In the genomic region with DNA sequence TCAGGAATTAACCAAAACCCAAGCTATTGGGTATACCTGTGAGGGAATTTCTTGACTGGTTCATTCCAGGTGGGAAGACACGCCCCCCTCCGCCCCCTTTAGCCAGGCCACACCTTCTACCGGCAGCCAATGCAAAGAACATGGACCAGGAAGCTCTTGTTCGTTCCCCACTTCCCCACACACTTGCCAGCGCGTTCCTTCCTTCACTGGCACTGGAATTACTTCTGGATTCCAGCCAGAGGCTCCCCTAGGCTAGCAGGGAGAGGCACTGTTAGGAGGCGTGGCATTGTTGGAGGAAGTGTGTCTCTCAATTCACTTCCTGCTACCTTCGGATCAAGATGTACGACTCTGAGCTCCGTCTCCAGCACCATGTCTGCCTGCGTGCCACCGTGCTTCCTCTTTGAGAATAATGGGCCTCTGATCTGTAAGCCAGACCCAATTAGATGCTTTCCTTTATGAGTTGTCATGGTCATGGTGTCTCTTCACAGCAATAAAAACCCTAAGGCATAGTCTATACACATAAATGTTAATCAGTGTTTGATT, we compare ENCODE assay signal across 26 mouse cellular contexts. TPM values are rescaled to one million over a fixed set of nuclear protein-coding genes. Genes with fewer than 3 reads are reported as not detected.
DNase-seq lines count a peak whose midpoint lies in the region; ATAC-seq and TF ChIP-seq lines count a peak whose summit lies in the region.
"Had no signal": no experiment of that assay in that cellular context is flagged by ENCODE, and none has a peak within 500 bp of the region (broad histone marks: within the 10 kb centered on the region; RNA-seq: fewer than 3 reads in every experiment).

No protein-coding gene starts in this region.

- WGBS in intestine, postnatal 0 days, result 75% methylated on average over 12 of the region's 12 CpGs
- WGBS in intestine, embryonic 16.5 days, result 80% methylated on average over 12 of the region's 12 CpGs
- 36% methylated on average over 12 of the region's 12 CpGs for WGBS in large intestine, adult 2 months
- WGBS in stomach, postnatal 0 days, result 78% methylated on average over 12 of the region's 12 CpGs
- WGBS in forebrain, embryonic 11.5 days, result 89% methylated on average over 12 of the region's 12 CpGs
- 87% methylated on average over 12 of the region's 12 CpGs for WGBS in hindbrain, embryonic 14.5 days

- H3K4me3 ChIP-seq in intestine, postnatal 0 days (ENCODE audit: low read depth, low read length), result no peak overlapping the region
- no peak overlapping the region for H3K4me3 ChIP-seq in intestine, embryonic 16.5 days (ENCODE audit: low read length)
- no peak overlapping the region for H3K4me3 ChIP-seq in stomach, postnatal 0 days (ENCODE audit: low read depth, low read length)
- H3K4me3 ChIP-seq in forebrain, embryonic 11.5 days (ENCODE audit: low read depth, low read length), result no peak overlapping the region
- H3K4me3 ChIP-seq in hindbrain, embryonic 14.5 days (replicated peaks; ENCODE audit: low read length), result no peak overlapping the region
- H3K4me3 ChIP-seq: forebrain, embryonic 15.5 days; heart, embryonic 12.5 days; limb, embryonic 13.5 days; liver, embryonic 13.5 days; midbrain, embryonic 10.5 days; neural tube, embryonic 12.5 days had no signal

- no peaks in the 10 kb centered on the region for H3K4me1 ChIP-seq in intestine, postnatal 0 days (replicated peaks; ENCODE audit: control insufficient read depth, insufficient read depth, low read length)
- H3K4me1 ChIP-seq in intestine, embryonic 16.5 days (ENCODE audit: control insufficient read depth, insufficient read depth, low read length), result no peaks in the 10 kb centered on the region
- H3K4me1 ChIP-seq in stomach, postnatal 0 days (replicated peaks; ENCODE audit: control insufficient read depth, insufficient read depth), result no peaks in the 10 kb centered on the region
- no peaks in the 10 kb centered on the region for H3K4me1 ChIP-seq in forebrain, embryonic 11.5 days (replicated peaks; ENCODE audit: control insufficient read depth, insufficient read depth, low read length)
- H3K4me1 ChIP-seq in hindbrain, embryonic 14.5 days (replicated peaks; ENCODE audit: control insufficient read depth, insufficient read depth, low read length), result 0 out of 2 replicates have a peak, but pooled peaks cover 3% of the 10 kb centered on the region
- H3K4me1 ChIP-seq: heart, embryonic 12.5 days; liver, embryonic 13.5 days; neural tube, embryonic 12.5 days had no signal

- H3K36me3 ChIP-seq in intestine, postnatal 0 days (ENCODE audit: control insufficient read depth, insufficient read depth), result no peaks in the 10 kb centered on the region
- no peaks in the 10 kb centered on the region for H3K36me3 ChIP-seq in intestine, embryonic 16.5 days (ENCODE audit: control insufficient read depth, insufficient read depth, low read length)
- no peaks in the 10 kb centered on the region for H3K36me3 ChIP-seq in stomach, postnatal 0 days (ENCODE audit: control insufficient read depth, insufficient read depth, low read length)
- no peaks in the 10 kb centered on the region for H3K36me3 ChIP-seq in forebrain, embryonic 11.5 days (ENCODE audit: control insufficient read depth, insufficient read depth, low read length)
- no peaks in the 10 kb centered on the region for H3K36me3 ChIP-seq in hindbrain, embryonic 14.5 days (replicated peaks; ENCODE audit: control insufficient read depth, insufficient read depth)
- H3K36me3 ChIP-seq: forebrain, embryonic 15.5 days; G1E; heart, embryonic 12.5 days; limb, embryonic 13.5 days; liver, embryonic 13.5 days; midbrain, embryonic 10.5 days; neural tube, embryonic 12.5 days had no signal

- no peak for TF ChIP-seq EP300 in stomach, postnatal 0 days (optimal IDR thresholded peaks at IDR 0.05)

- H3K9ac ChIP-seq in intestine, postnatal 0 days (ENCODE audit: low read depth, low read length), result no peak overlapping the region
- no peak overlapping the region for H3K9ac ChIP-seq in intestine, embryonic 16.5 days (ENCODE audit: low read depth, low read length)
- H3K9ac ChIP-seq in stomach, postnatal 0 days (ENCODE audit: low read length), result no peak overlapping the region
- no peak overlapping the region for H3K9ac ChIP-seq in forebrain, embryonic 11.5 days (ENCODE audit: low read length)
- no peak overlapping the region for H3K9ac ChIP-seq in hindbrain, embryonic 14.5 days
- H3K9ac ChIP-seq: forebrain, embryonic 15.5 days; heart, embryonic 12.5 days; limb, embryonic 13.5 days; liver, embryonic 13.5 days; lung, embryonic 14.5 days; neural tube, embryonic 12.5 days had no signal

- H3K4me2 ChIP-seq in intestine, postnatal 0 days (replicated peaks; ENCODE audit: low read depth), result no peak overlapping the region
- no peak overlapping the region for H3K4me2 ChIP-seq in intestine, embryonic 16.5 days (ENCODE audit: low read depth, low read length)
- no peak overlapping the region for H3K4me2 ChIP-seq in stomach, postnatal 0 days (replicated peaks; ENCODE audit: low read depth)
- no peak overlapping the region for H3K4me2 ChIP-seq in forebrain, embryonic 11.5 days (ENCODE audit: low read depth, low read length, severe bottlenecking)
- no peak overlapping the region for H3K4me2 ChIP-seq in hindbrain, embryonic 14.5 days (replicated peaks)
- H3K4me2 ChIP-seq: forebrain, embryonic 15.5 days; heart, embryonic 12.5 days; limb, embryonic 13.5 days; liver, embryonic 13.5 days; lung, embryonic 14.5 days; neural tube, embryonic 12.5 days had no signal

- peak; percentile 10 for DNase-seq in MEL-GATA-1-ER (ENCODE audit: extremely low read depth, low read depth)
- DNase-seq in large intestine, adult 2 months (ENCODE audit: low read depth, low spot score), result peak; percentile 64
- DNase-seq in stomach, postnatal 0 days (ENCODE audit: low spot score), result peak; percentile 14
- no peak for DNase-seq in forebrain, embryonic 11.5 days (ENCODE audit: low spot score)
- DNase-seq in hindbrain, embryonic 14.5 days (ENCODE audit: low spot score), result no peak
- DNase-seq: adrenal gland, postnatal 10 days; cerebellum, adult 18-20 months; cerebellum, postnatal 14 days; gastrocnemius, postnatal 10 days; heart, adult 11 months; heart, postnatal 10 days; kidney, adult 2 months; kidney, postnatal 10 days; layer of hippocampus, postnatal 36 days; liver, embryonic 13.5 days; lung, embryonic 14.5 days; lung, postnatal 4 days; thymus, postnatal 25 days had no signal

- no peak overlapping the region for H3K27ac ChIP-seq in intestine, postnatal 0 days (ENCODE audit: low read depth, low read length)
- H3K27ac ChIP-seq in intestine, embryonic 16.5 days (ENCODE audit: low read length), result no peak overlapping the region
- no peak overlapping the region for H3K27ac ChIP-seq in stomach, postnatal 0 days (replicated peaks)
- H3K27ac ChIP-seq in forebrain, embryonic 11.5 days (ENCODE audit: low read depth, low read length), result no peak overlapping the region
- H3K27ac ChIP-seq in hindbrain, embryonic 14.5 days, result no peak overlapping the region
- H3K27ac ChIP-seq: forebrain, embryonic 15.5 days; limb, embryonic 13.5 days; liver, embryonic 13.5 days; midbrain, embryonic 10.5 days; neural tube, embryonic 12.5 days had no signal

- no peaks in the 10 kb centered on the region for H3K27me3 ChIP-seq in intestine, postnatal 0 days (replicated peaks; ENCODE audit: control insufficient read depth, insufficient read depth, low read length)
- no peaks in the 10 kb centered on the region for H3K27me3 ChIP-seq in intestine, embryonic 16.5 days (replicated peaks; ENCODE audit: control insufficient read depth, insufficient read depth, low read length)
- H3K27me3 ChIP-seq in stomach, postnatal 0 days (ENCODE audit: control insufficient read depth, insufficient read depth, low read length), result no peaks in the 10 kb centered on the region
- no peaks in the 10 kb centered on the region for H3K27me3 ChIP-seq in forebrain, embryonic 11.5 days (ENCODE audit: control insufficient read depth, insufficient read depth, low read length)
- no peaks in the 10 kb centered on the region for H3K27me3 ChIP-seq in hindbrain, embryonic 14.5 days (ENCODE audit: control insufficient read depth, insufficient read depth, low read length)
- H3K27me3 ChIP-seq: forebrain, embryonic 15.5 days; heart, embryonic 12.5 days; liver, embryonic 13.5 days; neural tube, embryonic 12.5 days had no signal

- H3K9me3 ChIP-seq in intestine, postnatal 0 days (ENCODE audit: control insufficient read depth), result no peaks in the 10 kb centered on the region
- H3K9me3 ChIP-seq in intestine, embryonic 16.5 days (ENCODE audit: control insufficient read depth, low read length), result no peaks in the 10 kb centered on the region
- H3K9me3 ChIP-seq in stomach, postnatal 0 days (ENCODE audit: control insufficient read depth, low read length), result no peaks in the 10 kb centered on the region
- no peaks in the 10 kb centered on the region for H3K9me3 ChIP-seq in forebrain, embryonic 11.5 days (ENCODE audit: control insufficient read depth, low read length)
- H3K9me3 ChIP-seq in hindbrain, embryonic 14.5 days (ENCODE audit: control insufficient read depth, low read length), result no peaks in the 10 kb centered on the region
- H3K9me3 ChIP-seq: forebrain, embryonic 15.5 days; G1E; limb, embryonic 13.5 days; liver, embryonic 13.5 days; midbrain, embryonic 10.5 days; neural tube, embryonic 12.5 days had no signal

- ATAC-seq in intestine, postnatal 0 days, result peak; percentile 65
- no peak for ATAC-seq in intestine, embryonic 16.5 days
- peak; percentile 35; the same call in 1 of the 2 replicates for ATAC-seq in stomach, postnatal 0 days (ENCODE audit: low FRiP score, low TSS enrichment)
- no peak for ATAC-seq in forebrain, embryonic 11.5 days (replicated peaks; ENCODE audit: low FRiP score)
- ATAC-seq in hindbrain, embryonic 14.5 days (ENCODE audit: low FRiP score), result no peak
- ATAC-seq: forebrain, embryonic 15.5 days had no signal

- no peak for TF ChIP-seq CTCF in intestine, postnatal 0 days (IDR thresholded peaks at IDR 0.05; ENCODE audit: low read depth)
- TF ChIP-seq CTCF in stomach, postnatal 0 days (IDR thresholded peaks at IDR 0.05; ENCODE audit: low read depth), result no peak

RNA-seq across cellular contexts. Expression of a gene that starts 23.3 kb away (rescaled TPM):
- polyA plus RNA-seq in intestine, postnatal 0 days (2015; fragmentation: Nextera tagmentation; extraction: Ambion mirVana), result 2.3 and 3.1 TPM in 2 replicates
- polyA plus RNA-seq in intestine, embryonic 16.5 days (2015; fragmentation: Nextera tagmentation; extraction: Ambion mirVana), result 4.1 and 4.2 TPM in 2 replicates
- 4.8 and 7.4 TPM in 2 replicates for polyA plus RNA-seq in large intestine, adult 2 months (2012; rRNA removed)
- polyA plus RNA-seq in stomach, postnatal 0 days (2015; fragmentation: Nextera tagmentation; extraction: Ambion mirVana), result 2.7 and 3.1 TPM in 2 replicates
- polyA plus RNA-seq in forebrain, embryonic 11.5 days (2014; fragmentation: Nextera tagmentation; extraction: Ambion mirVana), result 4.8 and 5.2 TPM in 2 replicates
- 2.0 and 2.2 TPM in 2 replicates for polyA plus RNA-seq in hindbrain, embryonic 14.5 days (2014; fragmentation: Nextera tagmentation; extraction: Ambion mirVana)

Comparison
In these comparisons a context has a peak if more than half of its experiments do, and no peak if none do; other contexts are left out.
1. ATAC-seq: peak in intestine, postnatal 0 days (single experiment) and stomach, postnatal 0 days (single experiment); none in intestine, embryonic 16.5 days (single experiment), forebrain, embryonic 11.5 days (single experiment) and hindbrain, embryonic 14.5 days (single experiment).
2. DNase-seq: peak in MEL-GATA-1-ER (single experiment), large intestine, adult 2 months (single experiment) and stomach, postnatal 0 days (single experiment); none in forebrain, embryonic 11.5 days (single experiment) and hindbrain, embryonic 14.5 days (single experiment).